Mouse (Mus musculus) ovary, adult 10 weeks (tissue): ENCODE measurements around the gene Dera. TPM values are rescaled to one million over a fixed set of nuclear protein-coding genes. Genes with fewer than 3 reads are reported as not detected.

Source experiments
- polyA plus RNA-seq: library from polyadenylated mRNA; stranded (reverse); fragments of 350-450 nt; fragmentation: Illumina TruSeq; extraction: RNeasy Lipid Tissue Mini Kit (QIAGEN cat#74804); gene quantifications from one replicate; pipeline ENCODE4 v1.2.3, GENCODE M21; 2014

Gene Dera
- 34.7 TPM for polyA plus RNA-seq

GRCm38 (mm10) chr6:137754056-137754856, at the start of gene Dera:
Gene Dera (plus strand): TSS chr6:137754546.

GRCm38 (mm10) chr6:137734846-137735609, 19.3 kb upstream of the Dera start, which contains the start of gene Strap:
Gene Strap (plus strand): TSS chr6:137735078.

Other genes with a start within 250 kb of the Dera start
- gene Eps8, start 99.7 kb upstream of the Dera start, polyA plus RNA-seq: 44.2 TPM
- 264 TPM for gene Strap, start 19.5 kb upstream of the Dera start, polyA plus RNA-seq